Comparison of ENCODE assay signal across 22 mouse cellular contexts in the genomic region with DNA sequence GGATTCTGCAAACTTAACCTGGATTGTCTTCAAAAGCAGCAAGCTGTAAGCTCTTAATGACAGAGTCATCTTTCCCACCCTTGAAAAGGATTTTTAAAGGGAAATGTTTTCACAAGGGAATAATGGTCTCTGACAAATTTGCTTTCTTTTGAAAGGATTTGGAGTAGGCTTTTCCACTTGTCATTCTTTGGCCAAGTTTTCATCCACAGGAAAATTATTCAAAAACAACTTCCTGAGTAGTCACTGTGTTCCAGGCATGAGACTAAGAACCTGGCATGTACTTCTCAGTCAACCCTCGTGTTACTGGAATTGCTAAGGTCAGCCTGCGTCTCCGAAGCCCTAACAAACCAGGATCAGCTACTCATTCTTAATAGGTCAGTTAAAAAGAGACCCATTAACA. TPM values are rescaled to one million over a fixed set of nuclear protein-coding genes. Genes with fewer than 3 reads are reported as not detected.
DNase-seq lines count a peak whose midpoint lies in the region; ATAC-seq and TF ChIP-seq lines count a peak whose summit lies in the region.
"Had no signal": no experiment of that assay in that cellular context is flagged by ENCODE, and none has a peak within 500 bp of the region (broad histone marks: within the 10 kb centered on the region; RNA-seq: fewer than 3 reads in every experiment).

No protein-coding gene starts in this region.

- H3K4me3 ChIP-seq in embryonic facial prominence, embryonic 14.5 days (ENCODE audit: low read depth, low read length) = no peak overlapping the region
- no peak overlapping the region for H3K4me3 ChIP-seq in embryonic facial prominence, embryonic 10.5 days
- H3K4me3 ChIP-seq in kidney, adult 2 months (ENCODE audit: insufficient read depth, low read depth, low read length) = no peak overlapping the region
- H3K4me3 ChIP-seq: embryonic facial prominence, embryonic 13.5 days; erythroblast, embryonic 14.5 days; forebrain, embryonic 13.5 days; forebrain, embryonic 15.5 days had no signal

- H3K4me2 ChIP-seq in embryonic facial prominence, embryonic 14.5 days (ENCODE audit: low read depth, low read length) = no peak overlapping the region
- H3K4me2 ChIP-seq: embryonic facial prominence, embryonic 13.5 days; forebrain, embryonic 13.5 days; forebrain, embryonic 15.5 days had no signal

- no peak for TF ChIP-seq POLR2A in kidney, adult 2 months (IDR thresholded peaks at IDR 0.05; ENCODE audit: low read depth, low read length)

- peaks cover 19% of the 10 kb centered on the region; the same call in 1 of the 2 replicates for H3K4me1 ChIP-seq in embryonic facial prominence, embryonic 14.5 days (ENCODE audit: control insufficient read depth, insufficient read depth, low read length)
- peaks cover 17% of the 10 kb centered on the region for H3K4me1 ChIP-seq in embryonic facial prominence, embryonic 10.5 days
- H3K4me1 ChIP-seq in kidney, adult 2 months (ENCODE audit: control insufficient read depth, insufficient read depth, low read length) = 0 out of 2 replicates have a peak, but pooled peaks cover 3% of the 10 kb centered on the region
- H3K4me1 ChIP-seq: forebrain, embryonic 13.5 days; forebrain, embryonic 15.5 days had no signal

- ATAC-seq in embryonic facial prominence, embryonic 14.5 days (ENCODE audit: low read depth) = no peak
- no peak for ATAC-seq in activated CD4-positive, CD25-positive, alpha-beta regulatory T cell, adult 4 months
- ATAC-seq: forebrain, embryonic 13.5 days; forebrain, embryonic 15.5 days; forebrain, postnatal 0 days; Patski had no signal

- WGBS in embryonic facial prominence, embryonic 14.5 days = 59% methylated on average over 3 of the region's 3 CpGs
- 76% methylated on average over 3 of the region's 3 CpGs for WGBS in embryonic facial prominence, embryonic 10.5 days
- WGBS in kidney, adult 2 months = 63% methylated on average over 3 of the region's 3 CpGs

- peak; percentile 29 for DNase-seq in embryonic facial prominence, embryonic 14.5 days (ENCODE audit: low spot score)
- DNase-seq in embryonic facial prominence, embryonic 10.5 days (ENCODE audit: low spot score) = no peak
- peak; percentile 32 for DNase-seq in kidney, adult 2 months
- DNase-seq in kidney, postnatal 25 days = no peak
- DNase-seq in Muller cell, postnatal 12 days (ENCODE audit: inconsistent ontology term) = peak; percentile 57
- DNase-seq in fibroblast of lung, adult 2 months (ENCODE audit: low read depth) = peak; percentile 74
- no peak for DNase-seq in cerebellum, adult 8-10 months
- DNase-seq: adrenal gland, adult 2 months; adrenal gland, postnatal 10 days; adrenal gland, postnatal 25 days; cerebellum, adult 11 months; cerebellum, adult 18-20 months; cerebellum, adult 9-10 months; cerebellum, postnatal 10 days; cerebellum, postnatal 25 days; forebrain, postnatal 0 days had no signal

- TF ChIP-seq CTCF in kidney, adult 2 months (conservative IDR thresholded peaks at IDR 0.05; ENCODE audit: insufficient read depth, insufficient read length, low read depth, low read length) = no peak

- H3K9me3 ChIP-seq in embryonic facial prominence, embryonic 14.5 days (ENCODE audit: control insufficient read depth, low read length) = no peaks in the 10 kb centered on the region
- no peaks in the 10 kb centered on the region for H3K9me3 ChIP-seq in embryonic facial prominence, embryonic 10.5 days
- H3K9me3 ChIP-seq: embryonic facial prominence, embryonic 13.5 days; forebrain, embryonic 13.5 days; forebrain, embryonic 15.5 days had no signal

- no peak overlapping the region for H3K27ac ChIP-seq in embryonic facial prominence, embryonic 14.5 days (replicated peaks; ENCODE audit: low read depth, low read length)
- H3K27ac ChIP-seq in embryonic facial prominence, embryonic 10.5 days (replicated peaks) = no peak overlapping the region
- H3K27ac ChIP-seq in kidney, adult 2 months (ENCODE audit: insufficient read depth, low read depth, low read length) = no peak overlapping the region
- H3K27ac ChIP-seq: embryonic facial prominence, embryonic 13.5 days; forebrain, embryonic 13.5 days; forebrain, embryonic 15.5 days had no signal

- H3K27me3 ChIP-seq in embryonic facial prominence, embryonic 14.5 days (replicated peaks; ENCODE audit: control insufficient read depth, insufficient read depth, low read length) = no peaks in the 10 kb centered on the region
- no peaks in the 10 kb centered on the region for H3K27me3 ChIP-seq in embryonic facial prominence, embryonic 10.5 days (replicated peaks; ENCODE audit: low read depth, poor library complexity, severe bottlenecking)
- no peaks in the 10 kb centered on the region for H3K27me3 ChIP-seq in kidney, adult 2 months (replicated peaks; ENCODE audit: control insufficient read depth, insufficient read depth, low read length)
- H3K27me3 ChIP-seq: embryonic facial prominence, embryonic 13.5 days; forebrain, embryonic 13.5 days; forebrain, embryonic 15.5 days; Patski had no signal

- H3K9ac ChIP-seq in embryonic facial prominence, embryonic 14.5 days (ENCODE audit: low read depth, low read length) = no peak overlapping the region
- H3K9ac ChIP-seq: embryonic facial prominence, embryonic 13.5 days; forebrain, embryonic 13.5 days; forebrain, embryonic 15.5 days; forebrain, postnatal 0 days had no signal

- H3K36me3 ChIP-seq in embryonic facial prominence, embryonic 14.5 days (ENCODE audit: control insufficient read depth, insufficient read depth, low read length) = no peaks in the 10 kb centered on the region
- no peaks in the 10 kb centered on the region for H3K36me3 ChIP-seq in embryonic facial prominence, embryonic 10.5 days (replicated peaks)
- H3K36me3 ChIP-seq in kidney, adult 2 months (ENCODE audit: control insufficient read depth, insufficient read depth, low read length) = no peaks in the 10 kb centered on the region
- H3K36me3 ChIP-seq: embryonic facial prominence, embryonic 13.5 days; forebrain, embryonic 15.5 days had no signal

RNA-seq across cellular contexts. Expression of gene Tm4sf1, which starts 5.3 kb away (rescaled TPM):
- 93.8 and 94.9 TPM in 2 replicates for polyA plus RNA-seq in embryonic facial prominence, embryonic 14.5 days (2014; fragmentation: Nextera tagmentation; extraction: Ambion mirVana)
- polyA plus RNA-seq in embryonic facial prominence, embryonic 10.5 days (2016; fragmentation: Nextera tagmentation; extraction: Ambion mirVana) = 4.1 and 7.9 TPM in 2 replicates
- 119 and 157 TPM in 2 replicates for polyA plus RNA-seq in kidney, adult 2 months (2012; rRNA removed)
- polyA plus RNA-seq in activated CD4-positive, CD25-positive, alpha-beta regulatory T cell, adult 4 months (2017; shearing (Covaris generic)) = under 1 TPM in 1 of 2 experiments, not detected in 1; 0.58 TPM
- polyA plus RNA-seq: erythroblast, embryonic 14.5 days had no signal

Comparison
In these comparisons a context has a peak if more than half of its experiments do, and no peak if none do; other contexts are left out.
1. DNase-seq: peak in embryonic facial prominence, embryonic 14.5 days (single experiment), kidney, adult 2 months (single experiment), Muller cell, postnatal 12 days (single experiment) and fibroblast of lung, adult 2 months (single experiment); none in embryonic facial prominence, embryonic 10.5 days (single experiment), kidney, postnatal 25 days (0 of 2) and cerebellum, adult 8-10 months (single experiment).
2. RNA of gene Tm4sf1, which starts 5.3 kb away (polyA plus RNA-seq): 119 to 157 TPM in kidney, adult 2 months and 93.8 to 94.9 TPM in embryonic facial prominence, embryonic 14.5 days; 4.1 to 7.9 TPM in embryonic facial prominence, embryonic 10.5 days and 0.58 TPM in activated CD4-positive, CD25-positive, alpha-beta regulatory T cell, adult 4 months; every median in the first group is over 10 times any median in the second.